Mouse (Mus musculus): Measurements from ENCODE around the gene Satb1. TPM values are rescaled to one million over a fixed set of nuclear protein-coding genes. Genes with fewer than 3 reads are reported as not detected.

Gene Satb1
- polyA plus RNA-seq, 1 experiment = 0.03 TPM

GRCm38 (mm10) chr17:51695711-51696110 is 137.4 kb downstream of the Satb1 start:
- H3K4me3 ChIP-seq (replicated peaks) = no peak overlapping the region
- H3K36me3 ChIP-seq (ENCODE audit: control insufficient read depth) = no peaks in the 10 kb centered on the region
- TF ChIP-seq TAL1 (IDR thresholded peaks at IDR 0.05; ENCODE audit: low read length) (no peak), GATA1 (IDR thresholded peaks at IDR 0.05; ENCODE audit: low read length) (no peak)
- no peaks in the 10 kb centered on the region for H3K27me3 ChIP-seq (ENCODE audit: control insufficient read depth)
- no peaks in the 10 kb centered on the region for H3K4me1 ChIP-seq (ENCODE audit: control insufficient read depth)
- H3K9me3 ChIP-seq (ENCODE audit: control insufficient read depth, low read length) = no peaks in the 10 kb centered on the region

DNA sequence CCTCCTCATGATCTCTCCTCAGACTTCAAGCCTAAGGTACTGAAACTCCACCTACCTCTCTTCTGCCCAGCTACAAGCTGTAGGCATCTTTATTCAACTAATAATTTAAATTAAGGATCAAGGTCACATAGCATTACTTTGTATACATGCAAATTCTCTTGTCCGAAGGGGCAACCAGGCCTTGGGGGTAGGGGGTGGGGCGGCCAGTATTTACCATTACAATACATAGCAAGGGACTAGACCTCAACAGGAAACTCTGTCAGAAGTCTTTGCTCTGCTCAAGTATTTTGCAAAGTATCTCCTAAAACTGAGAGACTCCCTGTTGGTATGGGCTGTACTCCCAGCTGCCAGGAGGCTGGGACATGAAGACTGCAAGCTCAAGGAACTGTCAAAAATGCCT is 137.8 kb downstream of the Satb1 start:
- TF ChIP-seq GATA1 (IDR thresholded peaks at IDR 0.05; ENCODE audit: low read length) (no peak), TAL1 (IDR thresholded peaks at IDR 0.05; ENCODE audit: low read length) (no peak)
- H3K36me3 ChIP-seq (ENCODE audit: control insufficient read depth) = no peaks in the 10 kb centered on the region
- no peaks in the 10 kb centered on the region for H3K27me3 ChIP-seq (ENCODE audit: control insufficient read depth)
- no peaks in the 10 kb centered on the region for H3K9me3 ChIP-seq (ENCODE audit: control insufficient read depth, low read length)
- H3K4me1 ChIP-seq (ENCODE audit: control insufficient read depth) = no peaks in the 10 kb centered on the region
- H3K4me3 ChIP-seq (replicated peaks) = no peak overlapping the region

- TF ChIP-seq GATA1 (IDR thresholded peaks at IDR 0.05; ENCODE audit: low read length) (no peak), TAL1 (IDR thresholded peaks at IDR 0.05; ENCODE audit: low read length) (no peak)
- H3K4me3 ChIP-seq (replicated peaks) = no peak overlapping the region
- H3K27me3 ChIP-seq (ENCODE audit: control insufficient read depth) = no peaks in the 10 kb centered on the region
- no peaks in the 10 kb centered on the region for H3K4me1 ChIP-seq (ENCODE audit: control insufficient read depth)
- no peaks in the 10 kb centered on the region for H3K9me3 ChIP-seq (ENCODE audit: control insufficient read depth, low read length)
- no peaks in the 10 kb centered on the region for H3K36me3 ChIP-seq (ENCODE audit: control insufficient read depth)
These were observed 142.6 kb downstream of the Satb1 start for GRCm38 (mm10) chr17:51690526-51690925.

DNA sequence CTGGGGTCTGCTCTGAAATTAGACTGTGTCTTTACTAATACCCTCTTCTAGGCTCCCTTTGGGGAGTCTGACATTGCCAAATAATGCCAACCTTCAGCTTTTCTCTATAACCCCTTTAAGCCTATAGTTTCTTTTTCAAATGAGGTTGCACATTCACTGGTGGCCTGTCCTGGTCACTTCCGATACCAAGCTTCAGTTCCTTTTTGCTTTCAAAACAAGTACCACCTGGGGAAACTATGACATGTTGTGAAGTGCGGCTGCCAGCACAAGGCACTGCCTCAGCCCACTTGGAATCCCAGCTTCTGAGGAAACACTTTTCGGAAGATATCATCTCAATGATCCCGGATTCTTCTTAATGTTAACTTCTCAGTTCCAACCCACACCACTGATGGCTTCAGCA is 145.9 kb downstream of the Satb1 start:
- Histone ChIP-seq H3K36me3 (ENCODE audit: control insufficient read depth) (no peaks in the 10 kb centered on the region), H3K9me3 (ENCODE audit: control insufficient read depth, low read length) (no peaks in the 10 kb centered on the region), H3K27me3 (ENCODE audit: control insufficient read depth) (no peaks in the 10 kb centered on the region), H3K4me3 (replicated peaks) (no peak overlapping the region), H3K4me1 (ENCODE audit: control insufficient read depth) (no peaks in the 10 kb centered on the region)
- TF ChIP-seq GATA1 (IDR thresholded peaks at IDR 0.05; ENCODE audit: low read length) (no peak), TAL1 (IDR thresholded peaks at IDR 0.05; ENCODE audit: low read length) (no peak)
